Mouse (Mus musculus): Measurements from ENCODE around the gene Mrpl50. TPM values are rescaled to one million over a fixed set of nuclear protein-coding genes. Genes with fewer than 3 reads are reported as not detected.

Mrpl50 gene
- polyA plus RNA-seq, 1 experiment from 2014 or later: 89.5 TPM

DNA sequence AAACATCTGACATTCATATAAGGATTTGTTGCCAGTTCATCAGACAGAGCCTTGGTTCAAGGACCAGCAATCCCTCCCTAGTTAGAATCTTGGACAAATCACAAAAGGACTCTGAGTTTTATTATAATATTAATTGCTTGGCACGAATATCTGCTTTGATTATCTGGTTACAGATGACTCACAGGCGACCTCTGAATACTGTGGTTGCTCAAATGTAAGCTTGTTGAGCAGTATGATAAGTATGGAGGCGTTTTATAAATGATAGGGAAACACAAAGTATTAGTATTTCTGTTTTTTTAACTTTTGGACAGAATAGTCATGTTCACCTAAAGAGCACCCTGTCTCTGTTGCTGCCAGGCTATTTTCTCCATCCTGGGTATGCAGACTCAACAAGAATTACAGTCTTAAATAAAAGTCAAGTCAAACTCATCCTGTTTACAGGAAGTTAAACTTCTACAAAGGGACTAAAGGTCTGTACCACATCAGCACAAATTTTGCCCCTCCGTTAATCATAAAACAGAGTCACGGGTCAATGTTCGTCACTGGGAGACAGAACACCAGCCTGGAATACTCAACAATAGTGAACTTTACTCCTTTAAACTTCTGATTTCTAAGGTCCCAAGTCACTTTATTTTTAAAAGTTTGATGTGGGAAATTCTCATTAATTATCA is 26.1 kb upstream of the Mrpl50 start:
- Histone ChIP-seq H3K9me3 (ENCODE audit: control insufficient read depth, low read length) (no peaks in the 10 kb centered on the region), H3K27ac (ENCODE audit: low read depth, low read length) (no peak overlapping the region), H3K27me3 (ENCODE audit: control insufficient read depth, insufficient read depth, low read length) (no peaks in the 10 kb centered on the region), H3K4me3 (ENCODE audit: low read depth, low read length) (no peak overlapping the region), H3K36me3 (ENCODE audit: control insufficient read depth, insufficient read depth, low read length) (no peaks in the 10 kb centered on the region), H3K9ac (ENCODE audit: low read length) (no peak overlapping the region), H3K4me1 (ENCODE audit: control insufficient read depth, insufficient read depth, low read length) (no peaks in the 10 kb centered on the region), H3K4me2 (ENCODE audit: low read depth) (no peak overlapping the region)
- DNase-seq (ENCODE audit: low spot score): no peak
- 75% methylated on average over 6 of the region's 6 CpGs for WGBS
- ATAC-seq (ENCODE audit: insufficient read depth, low FRiP score, low TSS enrichment): no peak

DNA sequence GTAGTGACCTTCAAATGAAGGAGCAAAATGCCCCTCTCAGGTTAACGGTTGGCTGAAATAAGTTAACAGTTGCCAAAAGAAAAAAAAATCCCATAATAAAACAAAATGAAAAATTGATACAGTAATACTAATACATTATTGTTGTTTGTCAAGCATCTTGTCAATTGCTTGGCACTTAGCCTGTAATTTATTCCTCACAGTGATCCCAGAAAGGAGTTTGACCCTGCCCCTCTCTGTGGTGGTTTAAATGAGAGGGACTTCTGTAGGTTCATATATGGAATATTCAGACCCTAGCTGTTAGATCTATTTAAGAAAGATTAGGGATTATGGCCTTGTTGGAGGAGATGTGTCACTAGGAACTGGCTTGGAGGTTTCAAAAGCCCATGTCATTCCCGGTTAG is 25.1 kb upstream of the Mrpl50 start:
- no peaks in the 10 kb centered on the region for H3K4me1 ChIP-seq (ENCODE audit: control insufficient read depth, insufficient read depth, low read length)
- H3K27ac ChIP-seq (ENCODE audit: low read depth, low read length): no peak overlapping the region
- DNase-seq (ENCODE audit: low spot score): no peak
- WGBS: 90% methylated on average over 2 of the region's 2 CpGs
- no peaks in the 10 kb centered on the region for H3K9me3 ChIP-seq (ENCODE audit: control insufficient read depth, low read length)
- H3K9ac ChIP-seq (ENCODE audit: low read length): no peak overlapping the region
- H3K36me3 ChIP-seq (ENCODE audit: control insufficient read depth, insufficient read depth, low read length): no peaks in the 10 kb centered on the region
- no peak overlapping the region for H3K4me2 ChIP-seq (ENCODE audit: low read depth)
- H3K27me3 ChIP-seq (ENCODE audit: control insufficient read depth, insufficient read depth, low read length): no peaks in the 10 kb centered on the region
- no peak for ATAC-seq (ENCODE audit: insufficient read depth, low FRiP score, low TSS enrichment)
- H3K4me3 ChIP-seq (ENCODE audit: low read depth, low read length): no peak overlapping the region

DNA sequence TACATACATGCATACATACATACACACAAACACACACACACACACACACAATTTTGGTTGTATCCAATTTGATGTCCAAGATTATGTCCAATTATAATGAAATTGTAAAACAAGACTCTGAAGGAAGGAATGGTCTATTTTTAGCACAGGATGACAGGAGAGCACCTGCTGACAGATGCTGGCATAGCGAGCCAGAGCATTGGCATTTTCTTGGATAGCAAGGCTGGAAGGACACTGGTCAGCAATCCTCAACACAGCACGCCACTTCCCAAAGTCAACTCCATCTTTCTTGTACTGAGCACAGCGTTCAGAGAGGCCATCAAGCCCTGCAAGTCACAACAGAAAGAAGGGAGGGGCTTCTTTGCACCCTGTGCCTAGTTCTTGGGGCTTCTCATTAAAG is 20.1 kb upstream of the Mrpl50 start:
- Histone ChIP-seq H3K9me3 (ENCODE audit: control insufficient read depth, low read length) (no peaks in the 10 kb centered on the region), H3K4me2 (ENCODE audit: low read depth) (no peak overlapping the region), H3K27me3 (ENCODE audit: control insufficient read depth, insufficient read depth, low read length) (no peaks in the 10 kb centered on the region), H3K9ac (ENCODE audit: low read length) (no peak overlapping the region), H3K4me1 (ENCODE audit: control insufficient read depth, insufficient read depth, low read length) (no peaks in the 10 kb centered on the region), H3K4me3 (ENCODE audit: low read depth, low read length) (no peak overlapping the region), H3K27ac (ENCODE audit: low read depth, low read length) (no peak overlapping the region), H3K36me3 (ENCODE audit: control insufficient read depth, insufficient read depth, low read length) (no peaks in the 10 kb centered on the region)
- DNase-seq (ENCODE audit: low spot score) (no peak), ATAC-seq (ENCODE audit: insufficient read depth, low FRiP score, low TSS enrichment) (no peak)
- WGBS: 78% methylated on average over 3 of the region's 3 CpGs

GRCm38 (mm10) chr4:49539665-49540064 is 18.8 kb upstream of the Mrpl50 start:
- no peaks in the 10 kb centered on the region for H3K36me3 ChIP-seq (ENCODE audit: control insufficient read depth, insufficient read depth, low read length)
- no peak overlapping the region for H3K9ac ChIP-seq (ENCODE audit: low read length)
- H3K4me2 ChIP-seq (ENCODE audit: low read depth): no peak overlapping the region
- WGBS: 80% methylated on average over 6 of the region's 6 CpGs
- H3K9me3 ChIP-seq (ENCODE audit: control insufficient read depth, low read length): no peaks in the 10 kb centered on the region
- H3K4me3 ChIP-seq (ENCODE audit: low read depth, low read length): no peak overlapping the region
- H3K27ac ChIP-seq (ENCODE audit: low read depth, low read length): no peak overlapping the region
- ATAC-seq (ENCODE audit: insufficient read depth, low FRiP score, low TSS enrichment): no peak
- H3K4me1 ChIP-seq (ENCODE audit: control insufficient read depth, insufficient read depth, low read length): no peaks in the 10 kb centered on the region
- DNase-seq (ENCODE audit: low spot score): no peak
- H3K27me3 ChIP-seq (ENCODE audit: control insufficient read depth, insufficient read depth, low read length): no peaks in the 10 kb centered on the region

- Histone ChIP-seq H3K9ac (ENCODE audit: low read length) (no peak overlapping the region), H3K4me2 (ENCODE audit: low read depth) (no peak overlapping the region), H3K9me3 (ENCODE audit: control insufficient read depth, low read length) (no peaks in the 10 kb centered on the region), H3K27me3 (ENCODE audit: control insufficient read depth, insufficient read depth, low read length) (no peaks in the 10 kb centered on the region), H3K4me3 (ENCODE audit: low read depth, low read length) (no peak overlapping the region), H3K4me1 (ENCODE audit: control insufficient read depth, insufficient read depth, low read length) (no peaks in the 10 kb centered on the region), H3K36me3 (ENCODE audit: control insufficient read depth, insufficient read depth, low read length) (no peaks in the 10 kb centered on the region), H3K27ac (ENCODE audit: low read depth, low read length) (no peak overlapping the region)
- ATAC-seq (ENCODE audit: insufficient read depth, low FRiP score, low TSS enrichment) (no peak), DNase-seq (ENCODE audit: low spot score) (no peak)
- 90% methylated on average over 4 of the region's 4 CpGs for WGBS
Observed at GRCm38 (mm10) chr4:49536671-49537070, 15.8 kb upstream of the Mrpl50 start.

GRCm38 (mm10) chr4:49535675-49536294 is 14.9 kb upstream of the Mrpl50 start:
- DNase-seq (ENCODE audit: low spot score) (no peak), ATAC-seq (ENCODE audit: insufficient read depth, low FRiP score, low TSS enrichment) (no peak)
- no peak overlapping the region for H3K4me3 ChIP-seq (ENCODE audit: low read depth, low read length)
- H3K27ac ChIP-seq (ENCODE audit: low read depth, low read length): no peak overlapping the region
- H3K4me2 ChIP-seq (ENCODE audit: low read depth): no peak overlapping the region
- no peaks in the 10 kb centered on the region for H3K27me3 ChIP-seq (ENCODE audit: control insufficient read depth, insufficient read depth, low read length)
- WGBS: 91% methylated on average over 4 of the region's 4 CpGs
- no peaks in the 10 kb centered on the region for H3K4me1 ChIP-seq (ENCODE audit: control insufficient read depth, insufficient read depth, low read length)
- H3K36me3 ChIP-seq (ENCODE audit: control insufficient read depth, insufficient read depth, low read length): no peaks in the 10 kb centered on the region
- H3K9me3 ChIP-seq (ENCODE audit: control insufficient read depth, low read length): no peaks in the 10 kb centered on the region
- H3K9ac ChIP-seq (ENCODE audit: low read length): no peak overlapping the region

DNA sequence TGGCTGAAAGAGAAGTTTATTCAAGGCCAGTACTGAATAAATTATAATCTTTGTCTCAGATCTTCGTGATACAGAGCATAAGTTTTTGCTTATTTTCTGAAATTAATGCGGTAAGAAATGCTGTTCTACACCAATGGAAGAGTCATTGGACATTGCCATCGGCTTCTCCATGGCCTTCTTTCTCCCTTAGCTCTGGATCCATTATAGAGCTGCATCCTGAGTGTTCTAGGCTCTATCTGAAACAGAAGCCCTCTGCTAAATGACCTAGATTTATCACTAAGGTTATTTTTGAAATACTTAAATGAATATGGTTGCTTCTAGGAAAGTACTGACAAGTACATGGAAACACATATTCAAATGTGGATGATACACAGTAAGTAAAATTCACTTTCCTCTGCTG is 14.1 kb upstream of the Mrpl50 start:
- Histone ChIP-seq H3K9ac (ENCODE audit: low read length) (no peak overlapping the region), H3K4me1 (ENCODE audit: control insufficient read depth, insufficient read depth, low read length) (no peaks in the 10 kb centered on the region), H3K27ac (ENCODE audit: low read depth, low read length) (no peak overlapping the region), H3K4me3 (ENCODE audit: low read depth, low read length) (no peak overlapping the region), H3K4me2 (ENCODE audit: low read depth) (no peak overlapping the region), H3K27me3 (ENCODE audit: control insufficient read depth, insufficient read depth, low read length) (no peaks in the 10 kb centered on the region), H3K36me3 (ENCODE audit: control insufficient read depth, insufficient read depth, low read length) (peaks cover 5% of the 10 kb centered on the region), H3K9me3 (ENCODE audit: control insufficient read depth, low read length) (peaks cover 4% of the 10 kb centered on the region; the same call in 1 of the 2 replicates)
- DNase-seq (ENCODE audit: low spot score): no peak
- 82% methylated on average over 3 of the region's 3 CpGs for WGBS
- no peak for ATAC-seq (ENCODE audit: insufficient read depth, low FRiP score, low TSS enrichment)

DNA sequence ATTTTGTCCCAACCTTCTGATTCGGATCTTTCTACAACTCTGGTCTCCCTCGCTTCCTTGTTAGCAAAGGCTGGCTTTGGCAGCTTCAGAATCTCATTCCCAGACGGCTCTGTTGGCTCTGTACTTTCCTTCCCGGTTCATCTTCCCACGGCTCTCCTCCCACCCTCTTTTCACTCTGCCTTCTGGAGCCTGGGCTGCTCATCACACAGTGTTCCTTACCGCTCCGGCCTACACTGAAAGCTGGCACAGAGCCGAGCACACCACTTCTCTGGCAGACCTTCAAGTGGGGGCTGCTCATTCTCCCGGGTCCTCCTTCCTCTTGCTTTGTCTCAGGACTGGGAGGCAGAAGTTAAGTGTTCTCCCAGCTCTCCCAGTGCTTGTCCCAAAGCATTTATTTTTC is 1.7 kb upstream of the Mrpl50 start:
- no peak overlapping the region for H3K9ac ChIP-seq (ENCODE audit: low read length)
- no peaks in the 10 kb centered on the region for H3K9me3 ChIP-seq (ENCODE audit: control insufficient read depth, low read length)
- WGBS: 93% methylated on average over 9 of the region's 9 CpGs
- 0 out of 2 replicates have a peak, but pooled peaks cover 2% of the 10 kb centered on the region for H3K36me3 ChIP-seq (ENCODE audit: control insufficient read depth, insufficient read depth, low read length)
- H3K4me2 ChIP-seq (ENCODE audit: low read depth): no peak overlapping the region
- peaks cover 3% of the 10 kb centered on the region; the same call in 1 of the 2 replicates for H3K4me1 ChIP-seq (ENCODE audit: control insufficient read depth, insufficient read depth, low read length)
- DNase-seq (ENCODE audit: low spot score) (no peak), ATAC-seq (ENCODE audit: insufficient read depth, low FRiP score, low TSS enrichment) (no peak)
- H3K27ac ChIP-seq (ENCODE audit: low read depth, low read length): no peak overlapping the region
- H3K27me3 ChIP-seq (ENCODE audit: control insufficient read depth, insufficient read depth, low read length): no peaks in the 10 kb centered on the region
- no peak overlapping the region for H3K4me3 ChIP-seq (ENCODE audit: low read depth, low read length)

DNA sequence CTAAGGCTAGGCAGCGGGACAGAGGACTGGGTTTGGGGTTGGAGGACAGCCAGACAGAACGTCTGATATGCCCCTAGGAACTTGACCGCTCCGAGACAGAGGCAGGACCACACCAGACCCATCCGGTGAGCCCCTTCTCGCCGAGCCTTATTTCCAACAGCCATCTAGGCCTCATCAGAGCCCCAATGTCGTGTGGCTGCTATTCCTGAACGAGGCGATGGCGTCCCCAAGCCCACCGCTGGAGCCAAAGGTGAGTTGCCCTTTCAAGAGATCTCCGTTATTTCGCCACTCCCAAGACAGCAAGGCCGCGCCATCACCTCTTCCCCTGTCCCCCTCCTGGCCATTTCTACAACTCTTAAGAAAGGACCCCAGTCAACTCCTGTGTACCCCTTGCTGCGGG is 453 bp upstream of the Mrpl50 start:
- peak overlapping the region; percentile 67 for H3K9ac ChIP-seq (ENCODE audit: low read length)
- no peak overlapping the region for H3K27ac ChIP-seq (ENCODE audit: low read depth, low read length)
- no peak; the same call in 1 of the 2 replicates for ATAC-seq (ENCODE audit: insufficient read depth, low FRiP score, low TSS enrichment)
- under 1% methylated on average over 17 of the region's 17 CpGs for WGBS
- 0 out of 2 replicates have a peak, but pooled peaks cover 2% of the 10 kb centered on the region for H3K36me3 ChIP-seq (ENCODE audit: control insufficient read depth, insufficient read depth, low read length)
- H3K4me3 ChIP-seq (ENCODE audit: low read depth, low read length): peak overlapping the region; percentile 44
- no peak for DNase-seq (ENCODE audit: low spot score)
- H3K9me3 ChIP-seq (ENCODE audit: control insufficient read depth, low read length): no peaks in the 10 kb centered on the region
- peaks cover 3% of the 10 kb centered on the region; the same call in 1 of the 2 replicates for H3K4me1 ChIP-seq (ENCODE audit: control insufficient read depth, insufficient read depth, low read length)
- H3K4me2 ChIP-seq (ENCODE audit: low read depth): peak overlapping the region; percentile 56
- H3K27me3 ChIP-seq (ENCODE audit: control insufficient read depth, insufficient read depth, low read length): no peaks in the 10 kb centered on the region
